Mouse (Mus musculus): ENCODE measurements around the gene Nfil3.
A peak's percentile ranks its signal among the peaks of the same experiment; 100 is the strongest.

The Nfil3 gene

DNA sequence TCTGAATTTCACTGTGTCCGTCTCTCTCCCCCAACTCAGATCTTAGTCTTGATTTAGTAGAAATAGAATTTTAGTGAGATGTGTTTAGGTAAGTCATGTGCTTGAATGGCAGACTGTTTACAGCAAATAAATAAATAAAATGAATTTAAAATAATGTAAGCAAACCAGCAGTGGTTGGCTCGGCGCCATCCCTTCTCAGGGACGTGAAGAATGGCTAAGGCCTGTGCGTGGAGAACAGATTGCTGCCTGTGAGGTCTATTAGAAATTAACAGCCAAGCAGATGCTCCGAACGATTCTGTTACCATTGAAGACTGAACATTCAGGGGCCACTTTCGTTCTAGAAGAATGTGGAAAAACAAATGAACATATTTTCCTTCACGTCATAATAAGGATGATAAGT lies 35.1 kb downstream of the Nfil3 start:
- no peak for DNase-seq (ENCODE audit: inconsistent age in 2 of 2, low spot score in 1 of 2)

- DNase-seq (ENCODE audit: inconsistent age in 2 of 2, low spot score in 1 of 2) = no peak
Observed at GRCm38 (mm10) chr13:52944116-52944515, 36.8 kb downstream of the Nfil3 start.

GRCm38 (mm10) chr13:52942876-52943388 lies 37.9 kb downstream of the Nfil3 start:
- DNase-seq (ENCODE audit: inconsistent age in 2 of 2, low spot score in 1 of 2) = no peak

DNA sequence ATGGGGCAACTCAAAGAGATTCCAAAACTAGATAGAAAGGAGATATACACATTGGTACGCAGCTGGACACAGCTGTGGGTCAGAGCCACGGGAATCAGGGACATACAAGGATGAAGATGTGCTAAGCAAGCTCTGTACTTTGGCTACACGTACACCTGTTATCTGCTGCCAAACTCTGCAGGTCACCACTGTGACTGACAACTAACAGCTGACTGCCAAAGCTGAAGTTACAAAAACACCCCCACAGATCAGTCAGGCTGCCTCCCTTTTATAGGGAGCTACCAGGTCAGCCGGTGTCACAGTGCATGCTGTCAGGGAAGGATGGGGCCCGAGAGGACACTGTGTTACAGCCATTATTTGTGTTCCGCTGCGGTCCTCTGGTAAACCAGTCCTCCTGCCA lies 39.9 kb downstream of the Nfil3 start:
- DNase-seq (ENCODE audit: inconsistent age in 2 of 2, low spot score in 1 of 2) = no peak

GRCm38 (mm10) chr13:52930582-52930981 lies 50.3 kb downstream of the Nfil3 start:
- peak in 1 of 2 experiments; percentile 53 for DNase-seq (ENCODE audit: inconsistent age in 2 of 2, low spot score in 1 of 2)

- peak; percentile 89 to 94 for DNase-seq (ENCODE audit: inconsistent age in 2 of 2, low spot score in 1 of 2)
Observed at GRCm38 (mm10) chr13:52929209-52930171, 51.4 kb downstream of the Nfil3 start, which contains the start of gene Auh. Gene Auh, minus strand, starts transcription at chr13:52929681.

DNA sequence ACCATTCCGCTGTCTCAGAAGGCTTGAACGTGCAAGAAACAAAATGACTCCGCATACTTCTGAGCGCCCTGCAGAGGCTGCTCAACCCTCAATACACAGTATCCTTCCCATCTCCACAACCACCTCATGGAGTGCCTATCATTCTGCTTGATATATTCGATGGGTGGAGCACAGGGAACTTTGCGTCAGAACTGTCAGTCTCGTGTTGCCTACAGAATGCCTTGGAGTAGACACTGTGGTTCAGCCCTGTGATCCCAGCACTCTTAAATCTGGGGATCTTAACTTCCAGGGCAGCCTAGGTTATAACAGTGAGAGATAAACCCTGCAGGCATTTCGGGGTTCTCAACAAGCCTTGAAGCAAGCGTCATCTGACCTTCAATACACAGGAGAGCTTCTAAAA lies 52.5 kb downstream of the Nfil3 start:
- DNase-seq (ENCODE audit: inconsistent age in 2 of 2, low spot score in 1 of 2) = peak in 1 of 2 experiments; percentile 67

DNA sequence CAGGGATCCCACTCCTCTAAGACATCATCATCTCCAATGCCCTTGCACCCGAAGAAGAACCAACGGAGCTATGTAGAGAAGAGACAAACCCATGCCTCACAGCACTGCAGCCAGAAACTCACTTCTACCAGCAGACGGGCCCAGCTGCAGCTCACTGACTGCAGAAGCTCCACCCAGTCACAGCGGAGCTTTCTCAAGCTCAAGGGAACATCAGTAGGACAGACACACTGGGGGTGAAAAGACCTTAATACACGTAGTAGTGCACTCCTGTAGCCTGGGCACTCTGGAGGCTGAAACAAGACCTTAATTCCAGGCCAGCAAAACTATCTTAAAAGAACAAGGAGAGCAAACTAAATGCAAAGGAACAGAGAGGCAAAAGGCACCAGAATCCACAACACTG lies 56.4 kb downstream of the Nfil3 start:
- no peak for DNase-seq (ENCODE audit: inconsistent age in 2 of 2, low spot score in 1 of 2)

GRCm38 (mm10) chr13:52921966-52922365 lies 58.9 kb downstream of the Nfil3 start:
- no peak for DNase-seq (ENCODE audit: inconsistent age in 2 of 2, low spot score in 1 of 2)

DNA sequence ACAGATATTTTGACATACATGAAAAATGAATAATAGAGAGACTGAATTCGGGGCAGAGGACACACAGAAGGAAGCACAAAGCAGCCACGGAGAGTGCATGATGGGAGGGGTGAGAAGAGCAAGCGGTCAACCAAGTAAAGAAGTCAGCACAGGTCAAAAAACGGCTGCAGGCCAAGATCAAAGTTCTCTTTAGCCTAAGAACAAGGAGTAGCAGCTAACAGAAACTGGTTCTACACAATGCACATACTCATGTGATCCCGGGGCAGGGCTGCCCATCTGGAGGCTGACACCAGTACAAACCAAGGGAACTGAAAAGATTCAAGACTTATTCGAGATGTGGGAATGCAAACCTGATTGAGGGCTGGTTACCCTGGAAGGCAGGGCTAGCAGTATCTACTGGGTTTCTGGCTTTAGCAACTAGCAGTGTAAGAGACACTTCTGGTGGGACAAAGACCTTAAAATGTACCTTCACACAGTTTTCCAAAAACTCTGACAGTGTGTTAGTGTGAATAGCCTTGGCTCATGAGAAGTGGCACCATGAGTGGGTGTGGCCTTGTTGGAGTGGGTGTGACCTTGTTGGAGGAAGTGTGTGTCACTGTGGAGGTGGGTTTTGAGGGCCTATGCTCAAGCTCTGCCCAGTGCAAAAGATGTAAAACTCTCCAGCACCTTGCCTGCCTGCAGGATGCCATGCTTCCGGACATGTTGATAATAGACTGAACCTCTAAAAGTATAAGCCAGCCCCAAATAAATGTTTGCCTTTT lies 59.6 kb downstream of the Nfil3 start:
- DNase-seq (ENCODE audit: inconsistent age in 2 of 2, low spot score in 1 of 2) = no peak

GRCm38 (mm10) chr13:52919790-52920352 lies 61.0 kb downstream of the Nfil3 start:
- DNase-seq (ENCODE audit: inconsistent age in 2 of 2, low spot score in 1 of 2) = no peak

DNA sequence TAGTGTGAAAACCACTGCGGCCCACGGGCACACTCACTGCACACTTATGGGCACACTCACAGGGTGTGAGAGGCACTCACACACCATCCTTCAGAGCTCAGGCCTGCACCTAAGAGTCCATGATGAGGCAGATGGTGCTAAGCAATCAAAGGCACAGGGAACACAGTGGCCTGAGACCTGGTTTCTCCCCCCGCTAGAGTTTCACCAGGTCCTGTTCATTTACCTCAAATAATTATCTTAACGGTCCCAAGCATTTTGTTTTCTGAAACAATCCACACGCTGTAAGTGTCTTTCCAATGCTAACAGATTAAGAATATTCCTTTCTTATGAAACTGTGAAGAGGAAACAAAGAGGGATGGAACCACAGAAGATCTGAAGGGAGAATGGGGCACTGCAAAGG lies 62.5 kb downstream of the Nfil3 start:
- no peak for DNase-seq (ENCODE audit: inconsistent age in 2 of 2, low spot score in 1 of 2)

Measured in adrenal gland, adult (tissue).